Mouse (Mus musculus) heart, adult 8-10 months (tissue): Measurements from ENCODE around the gene Vmn1r4. TPM values are rescaled to one million over a fixed set of nuclear protein-coding genes. Genes with fewer than 3 reads are reported as not detected.

Experiments used
- DNase-seq: peaks from one replicate; pipeline ENCODE4 v3.0.0; 2022; ENCODE audit warnings: low spot score
- total RNA-seq, 4 experiments: library from RNA; stranded (reverse); gene quantifications; 2 replicates each; pipeline ENCODE4 v1.2.4; 2022

Vmn1r4 gene
- under 1 TPM in 1 of 4 experiments, not detected in 3; 0.22 TPM for total RNA-seq

GRCm38 (mm10) chr6:56923726-56924707 lies at the start of gene Vmn1r4, which contains the start of gene Nt5c3:
Gene Vmn1r4, plus strand, starts transcription at chr6:56924015.
Gene Nt5c3, minus strand, starts transcription at chr6:56923932.
- DNase-seq: peak; percentile 93

- no peak for DNase-seq
Observed at GRCm38 (mm10) chr6:56876870-56877269, 46.9 kb upstream of the Vmn1r4 start.

GRCm38 (mm10) chr6:56877985-56878384 lies 45.8 kb upstream of the Vmn1r4 start:
- no peak for DNase-seq

- no peak for DNase-seq
Observed at GRCm38 (mm10) chr6:56879352-56879955, 44.4 kb upstream of the Vmn1r4 start.

DNA sequence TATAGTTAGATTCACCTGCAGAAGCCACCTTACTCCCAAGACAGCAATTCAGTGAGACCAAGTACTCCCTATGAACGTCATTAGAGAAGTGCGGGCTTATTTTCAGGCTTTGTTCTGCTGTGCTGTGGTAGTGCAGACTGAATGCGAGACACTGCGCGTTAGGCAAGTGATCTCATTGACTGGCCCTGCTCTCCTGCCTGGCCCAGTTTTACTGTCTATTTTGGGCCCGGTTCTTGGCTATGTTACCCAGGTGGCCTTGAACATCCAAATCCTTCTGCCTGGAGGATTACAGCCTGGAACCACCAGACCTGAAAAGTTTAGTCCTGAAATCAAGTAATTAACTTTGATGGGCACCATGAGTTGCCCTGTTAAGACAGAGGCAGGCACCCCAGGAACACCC lies 35.3 kb upstream of the Vmn1r4 start:
- peak; percentile 40 for DNase-seq

DNA sequence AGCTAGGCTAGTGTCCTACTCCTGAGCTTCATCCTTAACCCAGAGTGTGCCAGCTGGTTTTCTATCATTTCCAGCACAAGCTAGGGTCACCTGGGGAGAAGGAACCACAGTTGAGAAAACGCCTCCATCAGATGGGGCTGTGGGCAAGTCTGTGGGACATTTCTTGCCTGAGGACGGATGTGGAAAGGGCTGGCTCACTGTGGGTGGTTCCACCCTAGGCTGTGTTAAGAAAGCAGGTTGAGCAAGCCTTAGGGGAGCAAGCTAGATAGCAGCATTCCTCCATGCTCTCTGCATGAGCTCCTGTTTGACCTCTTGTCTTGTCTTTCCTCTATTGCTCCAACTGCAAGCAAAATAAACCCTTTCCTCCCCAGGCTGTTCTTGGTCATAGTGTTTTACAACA lies 33.1 kb upstream of the Vmn1r4 start:
- no peak for DNase-seq

GRCm38 (mm10) chr6:56899601-56900000 lies 24.2 kb upstream of the Vmn1r4 start:
- DNase-seq: peak; percentile 46

GRCm38 (mm10) chr6:56901336-56901735 lies 22.5 kb upstream of the Vmn1r4 start:
- no peak for DNase-seq

DNA sequence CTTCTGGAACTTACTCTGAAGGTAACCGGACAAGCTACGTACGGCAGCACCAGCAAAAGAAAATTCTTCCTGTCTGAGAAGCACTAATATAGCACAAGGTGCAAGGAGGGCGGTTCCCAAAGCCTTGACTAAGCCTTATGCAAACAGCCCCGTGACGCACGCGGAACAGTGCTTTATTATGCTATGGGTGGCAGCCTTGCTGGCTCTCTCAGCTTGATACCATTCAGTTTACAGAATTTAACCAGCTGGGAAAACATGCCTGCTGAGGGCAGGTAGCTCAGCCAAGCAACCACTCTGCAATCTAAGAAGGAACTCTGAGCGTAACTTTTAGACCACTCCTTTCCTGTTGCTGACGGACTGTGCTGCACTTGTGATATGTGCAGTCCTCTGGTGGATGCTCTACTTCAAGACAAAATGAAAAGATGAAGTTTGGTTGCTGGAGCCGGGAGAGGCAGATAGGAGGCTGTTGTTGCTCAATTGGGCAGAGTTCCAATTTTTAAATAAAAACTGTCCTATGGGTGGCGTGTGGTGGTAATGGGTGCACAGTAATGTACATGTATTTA lies 21.9 kb upstream of the Vmn1r4 start:
- peak; percentile 75 for DNase-seq

DNA sequence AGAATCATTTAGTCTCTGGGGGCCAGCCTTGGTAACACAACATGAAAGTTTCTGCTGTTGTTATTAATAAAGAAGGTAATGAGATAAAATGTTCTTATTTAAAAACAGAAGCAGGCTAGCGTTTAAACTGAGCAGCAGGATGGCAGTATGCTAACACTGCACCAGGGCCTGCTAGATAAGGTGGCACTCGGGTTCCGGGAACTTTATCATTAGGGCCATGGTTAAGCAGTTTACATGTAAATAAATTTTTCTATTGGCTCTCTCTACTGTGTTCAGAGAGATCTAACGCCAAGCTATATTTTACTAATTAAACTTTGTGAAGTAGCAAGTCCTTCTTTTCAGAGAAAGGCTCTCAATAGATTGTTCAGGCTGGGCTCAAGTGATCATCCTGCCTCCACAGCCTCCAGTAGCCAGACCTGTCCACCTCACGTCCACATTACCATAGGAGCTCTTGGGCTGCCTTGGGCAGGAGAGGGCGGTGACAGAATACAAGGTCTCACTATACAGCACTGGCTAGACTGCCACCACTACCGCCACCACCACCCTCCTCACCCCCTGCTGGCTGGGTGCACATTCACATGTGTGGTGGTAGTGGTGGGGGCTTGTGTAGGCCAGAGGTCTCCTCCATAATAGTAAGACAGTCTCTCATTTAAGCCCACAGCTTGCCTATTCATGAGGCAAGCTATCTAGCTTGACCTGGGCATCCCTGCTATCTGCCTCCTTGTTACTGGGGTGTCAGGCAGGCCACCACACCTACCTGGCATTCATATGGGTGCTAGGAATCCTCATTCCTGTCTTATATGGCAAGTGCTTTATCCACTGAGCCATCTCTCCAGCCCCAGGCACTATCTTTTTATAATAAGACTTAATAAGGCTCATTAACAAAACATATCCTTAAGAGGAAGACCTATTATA lies 21.0 kb upstream of the Vmn1r4 start:
- DNase-seq: no peak

DNA sequence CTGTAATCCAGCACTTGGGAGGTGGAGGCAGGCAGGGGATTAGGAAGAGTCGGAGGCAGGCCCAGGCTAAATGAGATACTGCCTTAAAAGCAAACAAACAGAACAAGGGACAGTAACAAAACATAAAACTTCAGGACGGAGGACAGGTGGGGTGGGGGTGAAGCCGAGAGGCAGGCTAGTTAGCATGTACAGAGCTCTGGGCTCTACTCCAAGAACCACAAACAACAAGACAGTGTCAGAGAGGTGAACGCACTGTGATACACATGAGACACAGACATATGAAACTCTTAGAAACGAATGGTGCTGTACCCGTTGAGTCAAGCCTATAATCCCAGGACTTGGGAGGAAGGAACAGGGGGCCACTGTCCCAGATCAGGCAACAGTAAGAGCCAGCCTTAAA lies 20.0 kb upstream of the Vmn1r4 start:
- DNase-seq: no peak

- no peak for DNase-seq
Observed at GRCm38 (mm10) chr6:56904330-56904729, 19.5 kb upstream of the Vmn1r4 start.

GRCm38 (mm10) chr6:56904982-56905381 lies 18.8 kb upstream of the Vmn1r4 start:
- no peak for DNase-seq

- no peak for DNase-seq
Observed at GRCm38 (mm10) chr6:56905486-56905885, 18.3 kb upstream of the Vmn1r4 start.

- no peak for DNase-seq
Observed at GRCm38 (mm10) chr6:56906121-56906846, 17.5 kb upstream of the Vmn1r4 start.

GRCm38 (mm10) chr6:56907973-56908372 lies 15.8 kb upstream of the Vmn1r4 start:
- DNase-seq: no peak

GRCm38 (mm10) chr6:56908397-56908796 lies 15.4 kb upstream of the Vmn1r4 start:
- no peak for DNase-seq

DNA sequence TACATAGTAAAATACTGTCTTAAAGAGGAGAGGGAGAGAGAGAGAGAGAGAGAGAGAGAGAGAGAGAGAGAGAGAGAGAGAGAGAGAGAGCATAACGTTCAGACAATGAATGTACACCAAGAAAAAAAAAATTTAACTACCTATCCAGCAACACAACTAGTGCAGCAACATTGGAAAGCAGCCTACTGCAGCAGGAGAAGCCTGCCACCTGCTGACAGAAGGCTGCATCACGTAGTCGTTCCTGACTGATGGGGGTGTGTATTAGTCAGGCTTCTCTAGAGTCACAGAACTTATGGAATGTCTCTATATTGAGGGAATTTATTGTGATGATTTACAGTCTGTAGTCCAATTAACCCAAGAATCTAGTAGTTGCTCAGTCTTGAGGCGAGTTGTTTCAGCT lies 14.9 kb upstream of the Vmn1r4 start:
- DNase-seq: peak; percentile 52

GRCm38 (mm10) chr6:56910910-56911309 lies 12.9 kb upstream of the Vmn1r4 start:
- no peak for DNase-seq

DNA sequence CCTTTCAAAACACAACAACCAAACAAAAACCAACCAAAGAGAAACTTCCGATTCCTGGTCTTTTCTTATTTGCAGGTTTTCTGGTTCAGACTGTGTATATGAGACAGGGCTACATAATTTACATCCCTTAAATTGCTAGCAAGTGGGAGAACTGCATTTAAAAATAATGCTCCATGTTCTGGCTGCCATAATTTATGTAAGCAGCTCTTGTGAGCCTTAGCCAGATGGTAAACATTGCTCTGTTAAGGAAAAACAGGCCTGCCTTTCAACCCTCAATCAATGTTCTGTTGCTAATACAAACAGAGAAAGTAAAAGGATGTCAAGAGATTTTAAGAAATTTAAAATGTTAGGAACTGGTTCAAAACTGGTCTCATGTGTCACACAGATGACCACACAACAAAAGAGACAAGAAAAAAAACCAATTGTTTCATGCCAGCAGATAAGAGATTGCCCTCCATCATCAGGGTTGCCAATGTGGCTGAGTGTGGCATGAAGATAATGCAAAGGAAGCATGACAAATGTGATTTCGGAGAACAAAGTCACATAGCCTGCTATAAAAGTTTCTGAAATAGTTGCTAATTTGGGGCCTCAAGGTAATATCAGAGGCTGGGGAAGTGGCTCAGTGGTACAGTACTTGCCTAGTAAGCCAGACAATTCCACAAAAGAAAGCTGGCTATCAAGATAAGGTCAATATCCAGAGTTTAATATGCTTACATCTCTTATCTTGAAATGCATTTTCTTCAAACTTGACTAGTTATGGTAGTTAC lies 10.5 kb upstream of the Vmn1r4 start:
- DNase-seq: no peak
